Mouse (Mus musculus): ENCODE results near the gene Rag1. TPM values are rescaled to one million over a fixed set of nuclear protein-coding genes. Genes with fewer than 3 reads are reported as not detected.

Gene Rag1
- polyA plus RNA-seq, 1 experiment from 2014 or later: 0.10 TPM

- no peak overlapping the region for H3K4me2 ChIP-seq
- no peak for ATAC-seq (ENCODE audit: insufficient number of reproducible peaks, insufficient read depth, low FRiP score, low TSS enrichment, low read depth)
- WGBS: 82% methylated on average over 3 of the region's 3 CpGs
- H3K9ac ChIP-seq: no peak overlapping the region
- H3K9me3 ChIP-seq: no peaks in the 10 kb centered on the region
- peaks cover 3% of the 10 kb centered on the region; the same call in 1 of the 2 replicates for H3K27me3 ChIP-seq
- H3K4me3 ChIP-seq: no peak overlapping the region
- no peaks in the 10 kb centered on the region for H3K4me1 ChIP-seq
- no peaks in the 10 kb centered on the region for H3K36me3 ChIP-seq
- no peak overlapping the region for H3K27ac ChIP-seq
These were observed 16.4 kb upstream of the Rag1 start for GRCm38 (mm10) chr2:101665703-101666092.

- Histone ChIP-seq H3K9me3 (no peaks in the 10 kb centered on the region), H3K9ac (no peak overlapping the region), H3K4me1 (no peaks in the 10 kb centered on the region), H3K4me3 (no peak overlapping the region), H3K27ac (no peak overlapping the region), H3K36me3 (no peaks in the 10 kb centered on the region), H3K27me3 (peaks cover 3% of the 10 kb centered on the region; the same call in 1 of the 2 replicates), H3K4me2 (no peak overlapping the region)
- 0 out of 2 replicates have a peak, but pooled peaks have one; percentile 48 for ATAC-seq (ENCODE audit: insufficient number of reproducible peaks, insufficient read depth, low FRiP score, low TSS enrichment, low read depth)
- WGBS: 22% methylated on average over 9 of the region's 9 CpGs
These were observed 15.9 kb upstream of the Rag1 start for GRCm38 (mm10) chr2:101665058-101665702.

GRCm38 (mm10) chr2:101660536-101660935 lies 11.2 kb upstream of the Rag1 start:
- H3K4me2 ChIP-seq: no peak overlapping the region
- H3K27me3 ChIP-seq: peaks cover 11% of the 10 kb centered on the region
- 64% methylated on average over 2 of the region's 2 CpGs for WGBS
- no peaks in the 10 kb centered on the region for H3K36me3 ChIP-seq
- H3K4me1 ChIP-seq: no peaks in the 10 kb centered on the region
- H3K9me3 ChIP-seq: no peaks in the 10 kb centered on the region
- ATAC-seq (ENCODE audit: insufficient number of reproducible peaks, insufficient read depth, low FRiP score, low TSS enrichment, low read depth): no peak
- no peak overlapping the region for H3K27ac ChIP-seq
- H3K9ac ChIP-seq: no peak overlapping the region
- no peak overlapping the region for H3K4me3 ChIP-seq

GRCm38 (mm10) chr2:101652921-101653597 lies 3.8 kb upstream of the Rag1 start:
- H3K36me3 ChIP-seq: no peaks in the 10 kb centered on the region
- peaks cover 14% of the 10 kb centered on the region; the same call in 1 of the 2 replicates for H3K27me3 ChIP-seq
- peak overlapping the region; percentile 61 for H3K4me2 ChIP-seq
- H3K4me3 ChIP-seq: peak overlapping the region; percentile 26
- 17% methylated on average over 14 of the region's 14 CpGs for WGBS
- H3K4me1 ChIP-seq: peaks cover 23% of the 10 kb centered on the region
- H3K9ac ChIP-seq: peak overlapping the region; percentile 52; the same call in 1 of the 2 replicates
- no peaks in the 10 kb centered on the region for H3K9me3 ChIP-seq
- ATAC-seq (ENCODE audit: insufficient number of reproducible peaks, insufficient read depth, low FRiP score, low TSS enrichment, low read depth): 0 out of 2 replicates have a peak, but pooled peaks have one; percentile 18
- no peak overlapping the region for H3K27ac ChIP-seq

- peak; percentile 18; the same call in 1 of the 2 replicates for ATAC-seq (ENCODE audit: insufficient number of reproducible peaks, insufficient read depth, low FRiP score, low TSS enrichment, low read depth)
- Histone ChIP-seq H3K4me1 (peaks cover 24% of the 10 kb centered on the region), H3K27ac (no peak overlapping the region), H3K4me3 (peak overlapping the region; percentile 26), H3K9ac (peak overlapping the region; percentile 52; the same call in 1 of the 2 replicates), H3K9me3 (no peaks in the 10 kb centered on the region), H3K36me3 (no peaks in the 10 kb centered on the region), H3K4me2 (peak overlapping the region; percentile 61), H3K27me3 (peaks cover 11% of the 10 kb centered on the region; the same call in 1 of the 2 replicates)
- WGBS: 39% methylated on average over 14 of the region's 14 CpGs
These were observed 3.1 kb upstream of the Rag1 start for GRCm38 (mm10) chr2:101652204-101652920.

GRCm38 (mm10) chr2:101650446-101650845 lies 1.1 kb upstream of the Rag1 start:
- no peak overlapping the region for H3K4me2 ChIP-seq
- H3K27me3 ChIP-seq: peaks cover 5% of the 10 kb centered on the region; the same call in 1 of the 2 replicates
- ATAC-seq (ENCODE audit: insufficient number of reproducible peaks, insufficient read depth, low FRiP score, low TSS enrichment, low read depth): no peak
- H3K4me3 ChIP-seq: no peak overlapping the region
- WGBS: 68% methylated on average over 1 of the region's 1 CpGs
- no peaks in the 10 kb centered on the region for H3K9me3 ChIP-seq
- no peak overlapping the region for H3K27ac ChIP-seq
- no peaks in the 10 kb centered on the region for H3K36me3 ChIP-seq
- H3K9ac ChIP-seq: no peak overlapping the region
- peaks cover 24% of the 10 kb centered on the region for H3K4me1 ChIP-seq

- WGBS: 51% methylated on average over 2 of the region's 2 CpGs
- H3K27me3 ChIP-seq: no peaks in the 10 kb centered on the region; the same call in 1 of the 2 replicates
- no peak overlapping the region for H3K27ac ChIP-seq
- peak overlapping the region; percentile 41; the same call in 1 of the 2 replicates for H3K4me2 ChIP-seq
- no peaks in the 10 kb centered on the region for H3K36me3 ChIP-seq
- H3K4me3 ChIP-seq: no peak overlapping the region
- no peak for ATAC-seq (ENCODE audit: insufficient number of reproducible peaks, insufficient read depth, low FRiP score, low TSS enrichment, low read depth)
- H3K4me1 ChIP-seq: peaks cover 24% of the 10 kb centered on the region
- H3K9me3 ChIP-seq: no peaks in the 10 kb centered on the region
- no peak overlapping the region for H3K9ac ChIP-seq
These were observed 940 bp downstream of the Rag1 start for GRCm38 (mm10) chr2:101648361-101648760.

- 95% methylated on average over 1 of the region's 1 CpGs for WGBS
These were observed 3.5 kb downstream of the Rag1 start for GRCm38 (mm10) chr2:101645841-101646240.

GRCm38 (mm10) chr2:101639840-101640350 lies 9.4 kb downstream of the Rag1 start:
- Histone ChIP-seq H3K27ac (no peak overlapping the region), H3K4me1 (0 out of 2 replicates have a peak, but pooled peaks cover 6% of the 10 kb centered on the region), H3K9ac (no peak overlapping the region), H3K4me2 (no peak overlapping the region), H3K9me3 (no peaks in the 10 kb centered on the region), H3K27me3 (no peaks in the 10 kb centered on the region), H3K4me3 (no peak overlapping the region), H3K36me3 (no peaks in the 10 kb centered on the region)
- WGBS: 60% methylated on average over 3 of the region's 3 CpGs
- no peak for ATAC-seq (ENCODE audit: insufficient number of reproducible peaks, insufficient read depth, low FRiP score, low TSS enrichment, low read depth)

More at GRCm38 (mm10) chr2:101645841-101646240, 3.5 kb downstream of the Rag1 start:
- no peak overlapping the region for H3K27ac ChIP-seq
- peaks cover 18% of the 10 kb centered on the region for H3K4me1 ChIP-seq
- no peak for ATAC-seq (ENCODE audit: insufficient number of reproducible peaks, insufficient read depth, low FRiP score, low TSS enrichment, low read depth)
- H3K4me2 ChIP-seq: no peak overlapping the region
- no peaks in the 10 kb centered on the region for H3K36me3 ChIP-seq
- no peak overlapping the region for H3K9ac ChIP-seq
- no peaks in the 10 kb centered on the region for H3K27me3 ChIP-seq
- no peaks in the 10 kb centered on the region for H3K9me3 ChIP-seq
- H3K4me3 ChIP-seq: no peak overlapping the region

- no peak overlapping the region for H3K4me3 ChIP-seq
- 0 out of 2 replicates have a peak, but pooled peaks cover 6% of the 10 kb centered on the region for H3K4me1 ChIP-seq
- H3K9ac ChIP-seq: no peak overlapping the region
- H3K9me3 ChIP-seq: no peaks in the 10 kb centered on the region
- H3K36me3 ChIP-seq: no peaks in the 10 kb centered on the region
- ATAC-seq (ENCODE audit: insufficient number of reproducible peaks, insufficient read depth, low FRiP score, low TSS enrichment, low read depth): no peak
- H3K27ac ChIP-seq: no peak overlapping the region
- no peak overlapping the region for H3K4me2 ChIP-seq
- 55% methylated on average over 7 of the region's 7 CpGs for WGBS
- no peaks in the 10 kb centered on the region for H3K27me3 ChIP-seq
These were observed 10.1 kb downstream of the Rag1 start for GRCm38 (mm10) chr2:101638979-101639839.
